Mouse (Mus musculus) yolk sac, embryonic 10.5 days (tissue): ENCODE measurements around the gene Ccdc158.

Source experiments
- DNase-seq: peaks from one replicate; pipeline ENCODE4 v3.0.0-alpha.2; 2017; ENCODE audit warnings: low spot score

Gene Ccdc158

DNA sequence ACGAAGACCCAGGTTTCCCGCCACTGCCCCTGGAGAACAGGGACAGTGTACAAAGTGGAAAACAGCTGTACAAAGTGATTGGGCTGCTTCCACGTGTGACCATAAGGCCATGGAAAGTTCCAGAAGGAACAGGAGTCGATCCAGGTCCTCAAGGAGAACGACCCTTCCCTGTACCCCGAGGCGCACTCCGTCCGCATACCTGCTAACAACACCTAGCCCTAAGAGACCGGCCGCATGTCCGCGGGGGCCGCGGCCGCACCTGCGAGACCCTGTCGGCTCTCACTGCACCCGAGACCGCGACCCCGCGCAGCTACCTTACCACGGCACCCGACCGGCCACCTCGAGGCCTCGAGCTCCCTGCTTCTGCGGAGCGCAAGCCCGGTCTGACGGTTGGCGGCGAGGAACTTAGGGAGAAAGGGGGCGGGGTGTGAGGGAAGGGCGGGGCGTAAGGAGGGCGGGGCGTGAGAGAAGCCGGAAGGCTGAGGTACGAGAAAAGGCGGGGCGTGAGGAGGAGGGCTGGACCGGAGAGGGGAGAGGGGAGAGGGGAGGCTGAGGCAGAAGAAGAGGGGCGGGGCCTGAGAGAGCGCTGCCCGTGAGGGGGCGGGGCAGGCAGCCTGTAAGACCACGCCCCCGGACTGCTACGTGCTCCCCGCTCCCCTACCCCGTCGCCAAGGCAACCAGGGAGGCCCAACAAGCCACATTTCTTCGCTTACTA lies at the start of gene Ccdc158:
Ccdc158 (minus strand) TSS at position 413 of the 715 bp plus-strand sequence.
- peak; percentile 87 for DNase-seq

DNA sequence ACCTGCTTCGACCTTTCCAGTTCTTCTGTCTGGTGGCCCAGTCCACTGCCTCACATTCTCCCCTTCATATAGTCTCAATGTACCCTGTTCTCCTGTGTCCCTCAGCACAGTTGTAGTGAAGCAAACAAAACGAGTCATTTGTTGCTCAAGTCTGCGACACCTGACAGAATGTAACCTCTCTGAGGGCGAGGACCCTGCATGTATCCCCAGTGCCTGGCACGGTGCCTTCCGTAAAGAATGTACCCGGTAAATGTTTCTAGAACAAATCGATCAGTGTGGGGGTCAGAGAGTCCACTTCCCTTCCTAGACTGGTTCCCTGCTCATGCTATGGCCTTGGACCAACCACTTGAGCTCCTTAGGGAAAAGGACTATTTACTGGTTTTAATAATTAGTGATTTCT lies 46.5 kb upstream of the Ccdc158 start:
- no peak for DNase-seq

DNA sequence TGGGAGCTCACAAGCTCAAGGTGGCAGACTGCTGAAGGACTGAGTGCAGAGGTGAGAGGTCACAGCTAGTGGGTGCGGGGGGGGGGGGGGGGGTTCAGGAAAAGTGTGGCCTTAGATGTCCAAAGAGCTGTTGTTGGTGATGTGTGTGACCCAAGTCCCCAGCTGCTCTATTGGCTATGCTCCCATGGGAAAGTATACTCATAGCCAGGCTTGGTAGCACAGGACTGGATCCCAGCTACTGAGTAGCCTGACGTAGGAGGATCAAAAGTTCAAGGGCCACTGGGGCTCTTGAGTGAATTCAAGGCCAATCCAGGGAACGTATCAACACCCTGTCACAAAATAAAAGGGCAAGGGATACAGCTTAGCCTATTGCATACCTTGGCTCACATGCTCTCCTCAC lies 43.8 kb upstream of the Ccdc158 start:
- DNase-seq = no peak

DNA sequence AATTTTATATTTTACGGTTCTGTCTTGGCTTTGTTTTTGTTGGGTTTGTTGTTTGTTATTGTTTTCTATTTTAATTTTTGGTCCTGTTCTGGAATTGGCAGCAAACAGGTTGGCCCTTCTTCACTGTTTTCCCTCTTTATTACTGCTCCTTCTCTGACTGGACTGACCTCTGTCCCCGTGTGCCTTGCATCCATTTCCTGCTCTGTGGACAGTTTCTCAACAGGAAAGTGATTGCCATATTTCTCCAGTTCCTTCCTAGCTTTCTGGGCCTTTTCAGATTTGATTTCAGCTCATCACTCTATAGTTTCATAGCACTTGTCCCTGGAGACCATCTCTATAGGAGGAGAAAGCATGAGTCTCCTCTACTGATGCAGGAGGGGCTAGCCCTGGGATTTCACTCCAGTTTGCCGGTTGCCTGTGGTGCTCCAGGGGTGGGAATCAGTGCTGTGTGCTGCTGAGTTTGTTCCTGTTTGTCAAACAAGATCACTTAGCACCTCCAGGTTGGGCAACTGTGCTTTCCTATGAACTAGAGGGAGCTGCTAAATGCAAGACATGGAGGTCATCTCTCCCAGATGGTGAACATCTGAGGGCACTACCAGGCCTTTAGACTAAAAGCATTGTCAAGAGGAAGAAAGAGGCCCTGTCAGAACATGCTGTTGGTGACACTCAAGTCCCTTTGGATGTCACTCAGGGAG lies 42.7 kb upstream of the Ccdc158 start:
- no peak for DNase-seq

DNA sequence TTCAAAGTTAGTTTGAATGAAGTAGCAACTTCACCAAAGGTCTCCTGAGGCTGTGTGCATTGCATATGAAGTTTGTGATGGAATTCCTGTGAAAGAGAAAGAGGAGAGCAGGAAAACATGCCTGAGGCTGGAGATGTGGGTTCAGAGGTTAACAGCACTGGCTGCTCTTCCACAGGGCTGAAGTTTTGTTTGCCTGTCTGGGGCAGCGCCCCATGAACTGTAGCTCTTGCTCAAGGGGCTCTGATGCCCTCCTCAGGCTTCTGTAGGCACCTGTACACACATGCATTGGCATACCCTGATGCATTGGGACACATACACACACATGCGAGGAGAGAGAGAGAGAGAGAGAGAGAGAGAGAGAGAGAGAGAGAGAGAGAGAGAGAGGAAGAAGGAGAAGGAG lies 40.8 kb upstream of the Ccdc158 start:
- DNase-seq = no peak

DNA sequence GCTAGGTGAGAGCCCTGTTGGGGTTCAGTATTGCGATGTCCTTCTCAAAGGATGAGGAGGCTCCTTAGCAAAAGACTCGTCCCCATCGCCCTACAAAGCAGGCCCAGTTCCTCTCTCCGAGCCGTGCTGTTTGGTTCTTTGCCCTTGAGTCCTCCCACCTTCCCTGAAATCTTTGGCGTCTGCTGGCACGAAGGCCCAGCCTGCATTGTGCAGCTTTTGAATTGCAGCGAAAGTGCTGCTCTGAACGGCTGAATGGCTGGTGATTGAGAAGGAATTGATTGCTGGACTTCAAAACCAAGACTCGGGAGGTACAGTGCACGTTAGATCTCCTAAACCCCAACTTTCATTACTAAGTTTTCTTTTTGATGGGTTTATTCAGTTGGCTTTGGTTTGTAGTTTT lies 40.2 kb upstream of the Ccdc158 start:
- no peak for DNase-seq

DNA sequence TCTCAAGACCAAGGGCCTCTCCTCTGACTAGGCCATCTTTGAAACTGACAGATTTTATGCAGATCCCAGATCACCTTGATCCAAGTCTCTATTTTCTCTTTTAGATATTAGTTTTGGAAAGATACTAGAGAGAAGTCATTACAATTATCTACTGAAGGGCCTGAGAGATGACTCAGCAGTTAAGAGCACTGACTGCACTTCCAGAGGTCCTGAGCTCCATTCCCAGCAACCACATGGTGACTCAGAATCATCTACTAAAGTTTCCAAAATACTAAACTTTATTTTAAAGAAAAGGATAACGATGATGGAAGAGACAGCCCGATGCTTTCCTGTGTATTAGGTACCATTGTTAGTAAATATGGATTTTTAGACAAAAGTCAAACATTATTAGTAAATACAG lies 39.8 kb upstream of the Ccdc158 start:
- DNase-seq = no peak

DNA sequence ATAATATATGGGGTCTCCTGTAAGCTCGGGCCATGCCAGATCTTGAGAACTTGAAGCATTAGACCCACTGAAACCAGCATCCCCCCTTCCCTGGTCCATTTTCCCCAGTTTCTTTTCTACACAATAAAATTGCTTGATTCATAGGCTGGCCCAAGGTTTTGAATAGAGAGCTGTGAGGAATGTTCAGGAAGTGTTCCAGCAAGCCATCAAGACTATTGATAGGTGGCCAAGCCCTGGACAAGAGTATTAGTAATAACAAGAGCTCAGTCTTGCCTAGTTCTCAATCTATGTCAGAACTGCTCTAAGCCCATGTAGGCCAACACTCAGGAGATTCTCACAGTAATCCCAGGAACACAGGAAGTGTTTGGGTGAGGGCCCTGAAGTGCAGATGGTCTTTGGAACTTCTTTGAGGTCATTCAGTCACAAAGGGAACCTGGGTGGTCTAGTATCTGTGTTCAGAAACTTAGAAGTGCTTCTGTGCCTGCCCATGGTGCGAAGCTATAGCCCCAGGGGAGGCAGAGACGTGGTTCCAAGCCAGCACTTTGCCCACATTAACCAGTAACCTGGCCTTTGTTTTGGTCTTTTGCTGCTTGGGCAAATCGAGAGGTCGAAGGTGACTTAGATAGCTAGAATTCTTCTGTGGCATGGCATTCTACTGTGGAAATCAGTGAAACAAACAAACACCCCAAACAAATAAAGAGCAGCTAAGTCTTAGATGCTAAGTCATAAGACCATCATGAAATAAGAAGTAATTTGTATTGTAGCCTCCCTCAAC lies 37.7 kb upstream of the Ccdc158 start:
- DNase-seq = no peak

DNA sequence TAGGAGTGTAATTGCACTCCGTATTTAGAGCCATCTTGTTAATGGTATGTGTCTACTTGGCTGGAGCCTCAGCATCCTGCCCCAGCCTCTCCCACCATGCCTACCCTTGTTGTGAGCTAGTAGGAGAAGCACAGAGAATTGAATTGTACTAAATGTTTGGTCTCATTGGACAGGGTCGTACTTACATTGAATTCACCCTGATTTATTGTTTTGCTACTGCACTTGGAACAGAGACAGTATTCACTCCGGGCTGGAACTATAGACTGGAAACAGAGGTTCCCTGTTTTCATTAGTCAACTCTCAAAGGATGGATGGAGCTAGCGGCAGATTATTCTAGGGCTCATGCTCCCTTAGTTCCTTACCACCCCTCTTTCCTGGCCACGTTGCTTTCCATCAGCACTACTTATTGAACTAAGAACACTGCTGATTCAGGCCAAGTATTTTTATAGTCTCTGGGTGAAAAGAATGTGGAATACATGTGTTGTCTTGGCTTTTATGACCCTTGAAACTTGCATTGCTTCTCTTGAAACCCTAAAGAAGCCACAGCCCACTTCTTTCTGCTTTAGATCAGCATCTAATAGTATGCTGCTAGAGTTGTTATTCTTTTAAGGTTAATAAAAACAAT lies 36.7 kb upstream of the Ccdc158 start:
- no peak for DNase-seq

DNA sequence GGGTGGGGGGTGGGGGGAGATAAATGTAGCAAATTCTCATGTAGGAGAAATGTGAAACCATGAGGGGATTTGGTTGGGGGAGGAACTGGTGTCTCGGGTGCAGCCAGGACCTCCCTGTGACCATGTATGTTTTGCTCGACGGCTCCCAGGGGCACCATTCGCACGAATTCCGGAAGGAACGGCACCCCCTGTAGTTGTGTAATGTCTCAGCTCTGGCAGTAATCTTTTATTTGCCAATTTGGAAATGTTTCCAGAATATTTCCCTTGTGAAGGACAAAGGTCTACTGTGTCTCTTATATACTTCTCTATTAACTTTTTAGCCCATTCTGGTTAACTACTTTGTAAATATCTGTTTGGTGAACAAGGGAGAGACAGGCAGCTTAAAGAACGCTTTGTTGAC lies 35.7 kb upstream of the Ccdc158 start:
- no peak for DNase-seq

DNA sequence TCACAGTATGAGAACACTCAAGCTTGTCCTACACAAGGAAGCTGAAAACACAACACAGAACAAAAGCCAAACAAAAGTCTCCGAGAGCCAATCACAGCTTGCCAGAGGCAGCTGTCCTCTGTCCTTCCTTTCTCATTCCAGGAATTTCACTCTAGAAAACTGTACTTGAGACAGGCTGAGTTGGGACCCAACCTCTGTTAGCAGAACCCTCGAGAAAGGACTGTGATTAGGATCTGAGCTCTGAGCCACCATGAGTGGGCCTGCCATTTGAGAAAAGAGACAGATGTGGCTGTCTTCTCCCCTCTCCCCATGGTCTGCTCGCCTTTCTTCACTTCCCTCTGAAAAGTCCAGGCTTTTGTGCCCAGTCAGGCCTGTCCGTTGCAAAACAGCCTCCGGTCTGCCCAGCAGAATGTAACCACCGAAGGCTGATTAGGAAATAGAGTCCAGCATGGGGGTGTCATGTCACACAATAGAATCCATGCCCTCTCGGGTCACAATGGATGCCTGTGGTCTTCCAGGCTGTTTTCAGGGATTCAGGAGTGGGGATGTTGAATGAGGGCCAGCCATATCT lies 32.9 kb upstream of the Ccdc158 start:
- DNase-seq = peak; percentile 18

DNA sequence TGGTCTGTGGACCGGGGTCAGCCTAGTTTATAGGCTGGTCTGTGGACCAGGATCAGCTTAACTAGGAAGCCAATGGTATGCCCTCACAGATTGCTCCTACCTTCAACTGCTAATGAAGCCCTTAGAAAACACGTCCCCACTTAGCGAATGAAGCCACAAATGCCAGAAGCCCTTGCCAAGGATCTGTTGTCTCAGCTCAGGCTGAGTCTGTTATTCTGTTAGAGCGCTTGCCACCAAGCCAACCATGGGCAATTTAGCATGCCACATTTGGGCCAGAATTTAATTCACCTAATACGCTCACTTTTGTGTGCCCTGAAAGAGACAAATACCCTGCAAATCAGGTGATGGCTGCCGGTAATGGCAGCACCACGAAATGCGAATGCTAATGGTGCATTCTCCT lies 28.6 kb upstream of the Ccdc158 start:
- DNase-seq = no peak

DNA sequence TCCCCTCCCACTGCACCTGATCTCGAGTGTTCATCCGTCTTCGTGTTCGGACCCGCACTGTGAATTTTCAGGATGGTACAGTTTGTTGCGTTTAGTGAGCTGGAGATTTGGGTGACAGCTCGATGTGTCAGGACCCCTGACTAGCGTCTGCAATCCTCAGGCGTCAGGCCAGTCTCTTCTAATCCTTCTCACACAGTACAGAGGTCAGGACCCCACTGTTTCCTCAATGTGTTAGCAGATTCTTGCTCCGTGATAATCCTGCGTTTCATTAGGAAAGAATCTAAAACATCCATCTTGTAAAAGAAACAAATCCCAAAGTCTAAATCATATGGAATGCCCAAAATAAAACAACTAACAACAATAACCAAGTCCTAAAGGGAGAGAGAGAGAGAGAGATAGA lies 26.7 kb upstream of the Ccdc158 start:
- DNase-seq = no peak

DNA sequence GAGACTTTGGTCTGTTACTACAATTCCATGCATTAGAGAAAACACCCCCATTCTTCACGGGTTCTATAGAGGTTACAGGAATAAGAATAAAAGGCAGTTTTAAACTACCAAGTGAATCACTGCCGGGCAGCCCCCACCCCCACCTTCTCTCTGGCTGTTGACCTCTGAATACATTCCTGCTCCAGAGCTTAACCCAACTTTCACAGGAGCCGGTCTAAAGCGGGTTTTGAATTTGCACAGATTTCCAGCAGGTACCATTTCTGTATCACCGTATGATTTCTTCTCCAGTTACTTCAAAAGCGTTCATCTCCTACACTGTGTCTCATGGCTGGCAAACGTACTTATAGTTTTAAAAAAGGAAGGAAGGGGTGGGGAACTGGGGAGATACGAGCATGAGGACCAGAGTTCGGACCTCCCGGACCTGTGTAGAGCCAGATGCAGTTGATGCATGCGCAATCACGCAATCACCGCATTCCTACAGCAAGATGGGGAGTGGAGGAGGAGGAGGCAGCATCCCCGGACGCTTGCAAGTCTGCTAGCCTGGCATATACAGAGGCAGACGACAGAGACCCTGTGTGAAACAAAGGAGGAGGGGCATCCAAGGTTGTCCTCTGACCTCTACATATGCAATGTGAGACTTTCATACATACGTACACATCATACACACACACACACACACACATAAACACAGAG lies 23.9 kb upstream of the Ccdc158 start:
- DNase-seq = peak; percentile 31

DNA sequence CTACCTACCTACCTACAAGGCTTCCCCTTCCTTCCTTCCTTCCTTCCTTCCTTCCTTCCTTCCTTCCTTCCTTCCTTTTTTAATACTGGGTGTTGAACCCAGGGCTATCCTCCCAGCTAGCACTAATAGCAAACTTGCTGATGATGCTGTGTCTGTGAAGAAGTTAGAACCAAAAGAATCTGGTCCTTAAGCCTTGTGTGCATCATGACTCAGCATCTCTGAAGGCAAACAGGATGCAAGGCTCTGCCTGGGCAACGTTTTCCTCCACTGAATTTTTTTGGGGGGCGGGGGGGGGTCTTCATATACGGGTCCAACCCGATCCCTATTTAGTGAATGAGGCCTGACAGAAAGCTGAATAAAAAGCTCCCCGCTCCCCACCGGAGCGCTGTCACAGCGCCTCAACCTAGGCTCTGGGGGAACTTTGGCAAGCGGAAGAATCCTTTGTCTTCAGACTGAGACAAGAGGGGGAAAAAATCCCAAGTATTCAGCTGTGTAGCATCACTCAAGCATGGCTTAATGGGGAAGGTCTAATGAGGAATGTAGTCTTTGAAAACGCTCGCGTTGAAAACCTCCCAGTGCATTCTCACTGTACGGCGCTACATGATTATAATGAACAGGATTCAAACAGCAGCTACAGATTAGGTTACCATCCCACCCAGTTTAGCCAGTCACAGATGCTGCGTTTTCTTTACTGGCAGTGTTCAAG lies 23.2 kb upstream of the Ccdc158 start:
- DNase-seq = peak; percentile 16

DNA sequence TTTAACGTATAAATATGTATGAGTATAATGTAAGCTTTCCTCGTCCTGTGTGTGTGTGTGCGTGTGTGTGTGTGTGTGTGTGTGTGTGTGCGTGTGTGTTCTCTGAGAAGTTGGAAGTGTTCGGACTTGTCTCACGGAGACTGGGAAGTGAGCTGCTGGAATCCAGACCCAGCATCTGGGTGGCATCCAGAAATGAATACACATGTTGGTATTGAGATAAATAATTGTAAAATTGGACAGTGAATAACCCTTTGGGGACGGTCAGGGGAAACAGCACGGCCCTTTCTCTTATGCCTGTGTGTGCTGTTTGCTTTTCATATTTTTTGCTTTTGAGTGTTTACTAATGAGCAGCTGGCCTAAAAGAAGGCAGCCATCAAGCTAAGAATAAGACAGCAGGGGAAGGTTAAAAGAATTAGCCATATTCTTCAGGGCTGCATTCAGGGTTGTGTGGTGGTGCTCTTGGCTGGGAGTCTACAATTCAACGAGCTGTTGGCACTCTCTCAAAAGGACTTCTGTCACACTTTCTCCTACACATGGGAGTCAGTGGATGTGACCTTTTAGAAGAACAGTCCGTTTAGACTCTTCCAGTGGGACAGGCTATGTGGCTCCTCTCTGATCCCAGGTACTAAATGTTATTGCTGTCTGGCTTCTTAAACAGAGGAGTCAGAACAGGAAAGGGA lies 19.4 kb upstream of the Ccdc158 start:
- DNase-seq = no peak

DNA sequence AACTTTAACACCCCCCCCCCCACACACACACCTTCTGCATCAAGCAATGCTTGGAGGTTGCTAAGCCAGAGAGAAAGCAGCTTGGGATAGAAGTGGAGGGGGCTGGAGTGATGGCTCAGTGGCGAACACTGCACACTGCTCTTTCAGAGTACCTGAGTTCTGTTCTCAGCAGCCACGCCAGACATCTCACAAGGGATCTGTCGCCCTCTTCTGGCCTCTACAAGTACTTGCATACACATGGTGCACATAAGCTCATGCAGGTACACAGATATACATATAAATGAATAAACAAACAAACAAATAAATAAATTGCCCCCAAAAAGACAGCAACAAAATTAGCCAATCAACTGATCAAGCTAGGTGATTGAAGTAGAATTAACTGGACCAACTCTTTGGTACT lies 18.7 kb upstream of the Ccdc158 start:
- no peak for DNase-seq

DNA sequence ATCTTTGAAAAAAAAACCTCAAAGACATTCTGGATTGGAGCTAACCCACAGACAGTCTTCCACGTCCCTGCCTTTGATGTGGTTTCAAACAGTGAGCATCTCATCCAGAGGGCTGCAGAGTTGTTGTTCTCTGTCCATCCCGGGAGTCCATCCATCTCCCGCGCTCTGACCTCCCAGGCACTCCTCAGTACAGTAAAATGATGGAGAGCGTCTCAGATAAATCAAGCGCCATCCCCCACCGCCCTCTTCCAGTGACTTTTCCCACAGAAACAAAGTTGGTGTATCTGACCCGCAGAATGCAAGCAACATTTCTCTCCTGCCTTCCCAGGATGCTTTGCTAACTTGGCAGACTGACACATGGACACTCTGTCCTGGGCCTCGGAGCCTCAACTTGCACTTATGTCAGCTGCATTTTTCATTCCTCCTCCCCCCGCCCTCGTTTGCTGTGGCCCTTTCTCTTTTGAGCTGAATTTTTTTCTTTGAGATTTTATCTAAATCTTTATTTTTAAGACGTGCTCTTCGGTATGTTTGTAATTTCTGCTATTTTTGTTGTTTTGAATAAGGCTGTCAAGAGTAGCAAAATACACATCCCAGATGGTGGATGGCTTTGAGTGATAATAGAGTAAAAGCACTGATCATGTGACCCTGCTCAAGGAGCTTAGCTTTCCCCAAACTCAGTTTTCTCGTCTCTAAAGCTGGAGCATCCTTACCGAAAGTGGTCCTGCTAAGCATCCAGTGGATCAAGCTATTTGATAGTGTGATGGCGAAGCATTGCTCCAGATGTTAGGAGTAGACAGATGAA lies 17.3 kb upstream of the Ccdc158 start:
- DNase-seq = no peak

DNA sequence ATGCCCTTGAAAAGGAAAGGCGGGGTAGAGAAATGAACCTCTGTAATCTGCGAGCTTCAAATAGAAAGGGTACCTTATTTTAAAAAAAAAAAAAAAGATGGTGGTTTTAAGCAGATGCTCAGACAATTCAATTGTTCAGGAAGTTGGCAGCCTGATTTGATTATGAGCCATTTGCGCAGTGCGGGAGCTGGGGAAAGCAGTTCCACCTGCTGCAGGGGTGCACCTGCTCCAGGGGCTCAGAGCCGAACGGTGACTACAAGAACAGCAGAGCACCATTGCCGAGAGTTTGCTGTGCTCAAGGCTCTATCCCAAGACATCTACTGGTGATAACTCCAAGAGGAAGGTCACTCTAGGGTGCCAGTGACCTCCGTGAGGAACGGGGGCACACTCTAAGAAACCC lies 13.5 kb upstream of the Ccdc158 start:
- DNase-seq = no peak

DNA sequence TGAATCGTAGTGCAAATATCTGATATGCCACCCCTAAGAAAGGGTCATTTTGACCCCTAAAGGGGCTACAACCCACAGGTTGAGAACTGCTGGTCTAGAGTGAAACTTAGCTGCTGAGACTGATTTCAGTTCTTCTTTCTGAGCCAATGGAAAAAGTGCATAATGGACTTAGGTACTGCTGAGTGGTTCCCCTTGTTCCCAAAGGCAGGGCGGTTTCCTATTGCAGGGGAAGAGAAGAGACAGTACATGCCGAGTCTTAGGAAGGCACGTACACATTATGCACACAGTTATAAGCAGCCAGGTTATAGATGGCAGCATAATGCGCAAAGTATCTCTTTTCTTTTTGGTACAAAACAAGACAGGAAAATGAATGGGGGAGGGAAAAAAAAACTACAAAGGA lies 13.1 kb upstream of the Ccdc158 start:
- no peak for DNase-seq
